Mouse (Mus musculus) neural tube, embryonic 14.5 days (tissue): ENCODE data around the gene AC124502.3. TPM values are rescaled to one million over a fixed set of nuclear protein-coding genes. Genes with fewer than 3 reads are reported as not detected.
A peak's percentile ranks its signal among the peaks of the same experiment; 100 is the strongest.
"Not testable (repeated sequence)": the region's sequence is repeated elsewhere in the genome, so short reads cannot be mapped to it uniquely, and the experiment has no call there.

Experiments used
- ATAC-seq: fragments of 200-750 bp; cut with Nextera tagmentation; 2 replicates; pipeline ENCODE4 v1.8.0; 2017; ENCODE audit warnings: low read depth, mild to moderate bottlenecking, moderate TSS enrichment, moderate library complexity
- H3K27ac ChIP-seq: fragments of 300-500 bp; sonication (generic); 2 replicates; pipeline ENCODE4 v1.5.1; 2014; ENCODE audit warnings: low read depth, mild to moderate bottlenecking, control low read depth, low read length, moderate library complexity, mixed read lengths
- H3K27me3 ChIP-seq: fragments of 300-500 bp; sonication (generic); 2 replicates; pipeline ENCODE4 v1.6.1; 2014; ENCODE audit warnings: low read length; ENCODE audit not compliant: control insufficient read depth, insufficient read depth
- H3K36me3 ChIP-seq: fragments of 300-500 bp; sonication (generic); 2 replicates; pipeline ENCODE4 v1.6.1; 2014; ENCODE audit warnings: low read length, mixed read lengths; ENCODE audit not compliant: control insufficient read depth, insufficient read depth
- H3K4me1 ChIP-seq: fragments of 300-500 bp; sonication (generic); 2 replicates; pipeline ENCODE4 v1.6.1; 2014; ENCODE audit warnings: low read length; ENCODE audit not compliant: control insufficient read depth, insufficient read depth
- H3K4me2 ChIP-seq: fragments of 300-500 bp; sonication (generic); 2 replicates; pipeline ENCODE4 v1.6.1; 2014; ENCODE audit warnings: mild to moderate bottlenecking, low read depth, low read length, control low read depth
- H3K4me3 ChIP-seq: fragments of 300-500 bp; sonication (generic); 2 replicates; pipeline ENCODE4 v1.5.1; 2014; ENCODE audit warnings: low read depth, low read length, control low read depth, mixed read lengths
- H3K9ac ChIP-seq: fragments of 300-500 bp; sonication (generic); replicated peaks from 2 replicates; pipeline ENCODE4 v1.6.1; 2014; ENCODE audit warnings: low read depth, mild to moderate bottlenecking, control low read depth, low read length, mixed read lengths
- H3K9me3 ChIP-seq: fragments of 300-500 bp; sonication (generic); 2 replicates; pipeline ENCODE4 v1.6.1; 2016; ENCODE audit warnings: low read length; ENCODE audit not compliant: control insufficient read depth
- WGBS: fragments of 180-500 bp; shearing (Covaris S2); extraction: QIAGEN DNeasy Blood & Tissue Kit; methylation state at CpG from one replicate; pipeline ENCODE4 v1.1.7; 2014; 5-methylcytosine and 5-hydroxymethylcytosine counted together
- polyA plus RNA-seq: library from polyadenylated mRNA; unstranded; fragments of >200 nt; fragmentation: Nextera tagmentation; extraction: Ambion mirVana; gene quantifications from 2 replicates; pipeline ENCODE4 v1.2.1, GENCODE M21; 2014

The AC124502.3 gene
- polyA plus RNA-seq, 1 experiment from 2014 or later, result 3.0 TPM

DNA sequence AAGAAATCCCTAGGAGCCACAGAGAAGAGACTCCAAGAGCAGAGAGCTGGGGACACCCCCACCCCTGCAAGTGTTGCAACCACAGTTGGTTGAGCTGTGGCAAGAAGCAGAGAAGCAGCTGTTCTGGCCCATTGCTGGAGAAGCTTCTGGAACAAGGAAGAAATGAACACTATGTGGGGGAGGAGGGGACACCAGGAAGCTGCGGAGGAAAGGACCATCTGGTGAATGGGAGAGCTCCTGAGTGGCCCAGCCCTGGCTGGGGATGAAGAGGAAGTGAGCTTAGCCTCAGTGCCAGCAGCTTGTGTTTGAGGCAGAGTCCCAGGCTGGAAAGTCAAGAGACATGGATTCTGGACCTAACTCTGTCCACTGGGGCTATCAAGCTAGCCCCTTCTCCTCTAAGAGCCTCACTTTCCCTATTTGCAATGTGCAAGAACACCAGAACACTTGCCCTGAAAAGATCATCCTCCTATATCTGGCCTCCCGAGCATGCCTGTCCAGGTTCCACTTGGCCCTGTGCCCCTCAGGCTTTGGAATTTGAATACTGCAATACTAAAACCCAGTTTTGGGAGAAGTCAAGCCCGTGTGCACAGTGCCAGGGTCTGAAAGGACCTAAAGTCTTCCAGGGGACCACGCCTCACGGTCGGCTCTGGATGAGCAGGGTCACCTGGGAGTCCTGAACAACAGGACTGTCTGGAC lies 39.1 kb upstream of the AC124502.3 start:
- no peaks in the 10 kb centered on the region for H3K27me3 ChIP-seq
- 79% methylated on average over 6 of the region's 6 CpGs for WGBS
- H3K9ac ChIP-seq, result no peak overlapping the region
- ATAC-seq, result no peak
- no peaks in the 10 kb centered on the region for H3K9me3 ChIP-seq
- H3K4me2 ChIP-seq, result no peak overlapping the region
- H3K4me1 ChIP-seq, result peaks cover 14% of the 10 kb centered on the region; the same call in 1 of the 2 replicates
- no peak overlapping the region for H3K4me3 ChIP-seq
- H3K36me3 ChIP-seq, result no peaks in the 10 kb centered on the region
- H3K27ac ChIP-seq, result no peak overlapping the region

DNA sequence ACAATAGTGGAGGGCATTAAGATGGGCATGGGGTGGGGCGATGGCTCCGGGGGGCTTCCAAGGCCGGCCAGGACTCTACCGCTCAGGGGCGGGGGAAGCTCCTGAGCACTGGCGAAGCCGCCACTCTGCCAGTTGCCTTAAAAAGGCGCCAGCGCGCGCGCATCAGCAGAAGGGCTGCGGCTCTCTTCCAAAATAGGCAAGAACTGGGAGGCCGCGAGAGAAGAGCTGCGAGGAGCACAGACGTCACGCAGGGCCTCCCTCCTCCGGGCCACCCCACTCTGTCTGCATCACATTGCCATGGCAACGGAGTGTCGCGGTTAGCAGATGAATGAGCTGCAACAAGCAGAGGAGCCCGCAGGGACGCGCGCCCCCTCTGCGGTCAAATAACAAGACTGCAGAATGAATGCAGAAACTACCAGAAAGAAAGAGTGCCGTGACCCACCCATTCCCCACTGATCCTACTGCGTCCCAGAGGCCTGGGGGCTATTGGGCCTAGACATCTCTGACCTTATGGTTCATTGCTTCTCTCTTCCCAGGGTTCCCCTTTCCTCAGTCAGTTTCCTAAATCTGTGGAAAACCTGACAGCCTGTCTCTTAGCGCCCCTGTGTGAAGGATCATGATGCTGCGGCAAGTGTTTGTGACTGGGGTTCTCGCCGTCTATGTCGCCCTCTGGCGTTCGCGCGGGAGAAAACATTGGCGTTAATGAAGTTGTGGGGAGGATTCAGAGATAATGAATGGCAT lies 36.9 kb upstream of the AC124502.3 start:
- H3K9me3 ChIP-seq, result no peaks in the 10 kb centered on the region
- H3K4me1 ChIP-seq, result peaks cover 12% of the 10 kb centered on the region; the same call in 1 of the 2 replicates
- WGBS, result under 1% methylated on average over 39 of the region's 39 CpGs

DNA sequence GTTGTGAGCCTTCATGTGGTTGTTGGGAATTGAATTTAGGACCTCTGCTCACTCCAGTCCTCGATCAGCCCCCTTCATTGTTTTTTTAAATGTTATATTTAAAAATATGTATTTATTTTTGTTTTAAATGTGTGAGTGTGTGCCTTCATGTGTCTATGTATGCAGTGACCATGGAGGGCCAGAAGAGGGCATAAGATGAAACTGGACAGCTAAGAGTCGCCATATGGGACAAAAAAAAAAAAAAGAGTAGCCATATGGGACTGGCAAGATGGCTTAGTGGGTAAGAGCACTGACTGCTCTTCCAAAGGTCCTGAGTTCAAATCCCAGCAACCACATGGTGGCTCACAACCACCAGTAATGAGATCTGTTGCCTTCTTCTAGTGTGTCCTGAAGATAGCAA lies 35.0 kb upstream of the AC124502.3 start:
- H3K9me3 ChIP-seq, H3K4me2 ChIP-seq, H3K27me3 ChIP-seq, H3K27ac ChIP-seq, H3K36me3 ChIP-seq, ATAC-seq, H3K4me3 ChIP-seq, H3K9ac ChIP-seq, H3K4me1 ChIP-seq: not testable (repeated sequence)
- WGBS, result 52% methylated on average over 2 of the region's 2 CpGs

More for the DNA sequence above, 36.9 kb upstream of the AC124502.3 start:
- peak overlapping the region; percentile 13 for H3K9ac ChIP-seq
- ATAC-seq, result peak; percentile 97
- peak overlapping the region; percentile 88 for H3K27ac ChIP-seq
- H3K4me3 ChIP-seq, result peak overlapping the region; percentile 25
- H3K4me2 ChIP-seq, result peak overlapping the region; percentile 50
- H3K36me3 ChIP-seq, result no peaks in the 10 kb centered on the region
- H3K27me3 ChIP-seq, result no peaks in the 10 kb centered on the region

DNA sequence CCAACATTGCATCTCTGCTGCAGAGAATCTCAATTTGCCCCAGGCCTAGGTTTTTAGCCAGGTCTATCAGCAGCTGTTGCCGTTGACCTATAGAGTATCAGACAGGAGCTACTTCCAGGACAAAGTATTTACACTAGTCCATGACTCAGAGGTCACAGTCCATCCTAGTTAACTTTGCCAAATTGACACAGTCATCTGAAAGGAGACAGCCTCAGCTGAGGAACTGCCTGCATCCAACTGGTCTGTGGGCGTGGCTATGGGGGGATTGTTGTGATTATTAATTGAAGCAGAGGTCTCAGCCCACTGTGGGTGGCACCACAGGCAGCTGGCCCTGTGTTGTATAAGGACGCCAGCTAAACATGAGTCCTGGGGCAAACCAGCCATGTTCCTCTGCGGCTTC lies 33.8 kb upstream of the AC124502.3 start:
- Histone ChIP-seq H3K4me3 (no peak overlapping the region), H3K27ac (no peak overlapping the region), H3K4me2 (no peak overlapping the region), H3K36me3 (no peaks in the 10 kb centered on the region), H3K9me3 (no peaks in the 10 kb centered on the region), H3K27me3 (no peaks in the 10 kb centered on the region), H3K9ac (no peak overlapping the region), H3K4me1 (peaks cover 6% of the 10 kb centered on the region; the same call in 1 of the 2 replicates)
- 69% methylated on average over 4 of the region's 4 CpGs for WGBS
- no peak for ATAC-seq

DNA sequence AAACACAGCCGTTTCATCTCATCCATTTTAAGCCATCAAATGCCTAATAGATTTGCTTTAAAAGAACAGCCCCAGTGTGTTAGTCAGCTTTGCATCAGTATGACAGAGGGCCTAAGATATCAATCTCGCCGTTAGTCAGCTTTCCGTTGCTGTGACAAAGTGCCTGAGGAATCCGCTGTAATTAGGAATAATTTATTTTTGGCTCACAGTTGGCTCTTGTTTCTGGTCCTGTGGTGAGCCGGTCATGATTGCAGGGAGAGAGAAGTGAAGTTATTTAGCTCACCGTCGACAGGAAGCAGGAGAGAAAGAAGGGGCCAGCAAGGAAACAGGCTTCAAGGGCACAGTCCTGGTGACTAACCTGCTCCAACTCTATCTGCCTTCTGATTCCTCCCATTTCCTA lies 25.6 kb upstream of the AC124502.3 start:
- WGBS, result 69% methylated on average over 8 of the region's 8 CpGs

DNA sequence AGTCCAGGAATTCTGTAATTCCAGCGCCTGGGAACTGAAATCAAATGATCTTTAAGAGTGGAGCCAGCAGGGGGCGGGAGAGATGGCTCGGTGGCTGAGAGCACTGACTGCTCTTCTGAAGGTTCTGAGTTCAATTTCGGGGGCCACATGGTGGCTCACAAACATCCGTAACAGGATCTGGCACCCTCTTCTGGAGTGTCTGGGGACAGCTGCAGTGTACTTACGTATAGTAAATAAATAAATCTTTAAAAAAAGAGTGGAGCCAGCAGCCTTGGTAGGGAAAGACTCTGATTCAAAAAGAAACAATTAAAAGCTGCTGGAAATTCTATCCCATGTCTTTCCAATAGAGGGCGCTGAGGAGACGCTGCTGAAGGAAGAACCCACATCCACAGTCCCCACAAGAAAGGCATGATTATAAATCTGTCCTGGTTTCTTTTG lies 23.7 kb upstream of the AC124502.3 start:
- Histone ChIP-seq H3K4me3 (no peak overlapping the region), H3K27ac (no peak overlapping the region), H3K27me3 (no peaks in the 10 kb centered on the region), H3K9me3 (no peaks in the 10 kb centered on the region), H3K4me2 (no peak overlapping the region), H3K4me1 (no peaks in the 10 kb centered on the region), H3K9ac (no peak overlapping the region), H3K36me3 (no peaks in the 10 kb centered on the region)
- no peak for ATAC-seq
- WGBS, result 12% methylated on average over 8 of the region's 8 CpGs

More for the DNA sequence above, 25.6 kb upstream of the AC124502.3 start:
- H3K27ac ChIP-seq, result no peak overlapping the region
- no peaks in the 10 kb centered on the region for H3K36me3 ChIP-seq
- H3K27me3 ChIP-seq, result no peaks in the 10 kb centered on the region
- H3K9ac ChIP-seq, result no peak overlapping the region
- H3K4me1 ChIP-seq, result no peaks in the 10 kb centered on the region
- no peaks in the 10 kb centered on the region for H3K9me3 ChIP-seq
- ATAC-seq, result no peak
- no peak overlapping the region for H3K4me3 ChIP-seq
- no peak overlapping the region for H3K4me2 ChIP-seq

DNA sequence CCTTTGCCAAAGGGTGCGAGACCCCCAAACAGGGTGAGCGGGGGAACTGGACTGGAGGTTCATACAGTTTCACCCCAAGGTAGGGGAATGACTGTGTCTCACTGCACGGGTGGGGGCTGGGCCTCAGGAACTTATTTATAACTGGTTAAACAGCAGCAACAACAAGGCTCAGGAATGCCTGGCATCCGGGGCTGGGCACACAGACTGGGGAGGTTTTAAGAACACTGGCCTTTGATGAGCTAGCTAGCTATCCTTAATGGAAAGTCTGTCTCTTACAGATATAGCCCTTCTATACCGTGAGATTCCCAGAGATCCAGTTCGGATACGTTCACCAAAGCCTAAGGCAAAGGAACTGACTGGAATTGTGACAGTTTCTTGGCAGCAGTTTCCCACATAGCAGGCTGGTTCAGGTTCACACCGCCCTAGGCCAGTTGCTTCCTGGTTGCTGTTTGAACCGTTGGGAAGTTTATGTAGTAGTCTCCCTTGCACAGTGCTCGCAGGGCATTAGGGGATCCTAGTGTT lies 22.4 kb upstream of the AC124502.3 start:
- Histone ChIP-seq H3K9ac (no peak overlapping the region), H3K9me3 (no peaks in the 10 kb centered on the region), H3K27me3 (no peaks in the 10 kb centered on the region), H3K27ac (no peak overlapping the region), H3K36me3 (no peaks in the 10 kb centered on the region), H3K4me1 (no peaks in the 10 kb centered on the region), H3K4me3 (no peak overlapping the region), H3K4me2 (no peak overlapping the region)
- WGBS, result 37% methylated on average over 10 of the region's 10 CpGs
- no peak for ATAC-seq

DNA sequence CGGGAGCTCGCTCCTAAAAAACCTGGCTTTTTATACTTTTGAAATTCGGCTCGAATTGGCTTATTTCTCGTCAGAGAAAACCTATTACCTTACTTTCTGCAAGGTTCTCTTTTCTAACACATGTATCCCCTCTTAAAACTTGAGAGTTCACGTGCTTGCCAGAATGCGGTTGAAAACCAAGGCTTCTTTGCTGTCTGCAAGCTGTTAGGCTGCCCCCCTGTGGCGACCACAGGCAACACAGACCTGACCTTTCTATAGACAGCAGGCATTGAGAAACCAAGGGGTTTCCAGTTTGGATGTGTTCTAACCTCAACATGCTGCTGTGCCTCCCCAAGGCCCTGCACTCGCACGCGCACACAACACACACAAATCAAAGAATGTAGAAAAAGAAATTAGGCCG lies 21.9 kb upstream of the AC124502.3 start:
- Histone ChIP-seq H3K9me3 (no peaks in the 10 kb centered on the region), H3K4me1 (no peaks in the 10 kb centered on the region), H3K27me3 (no peaks in the 10 kb centered on the region), H3K27ac (no peak overlapping the region), H3K9ac (no peak overlapping the region), H3K4me2 (no peak overlapping the region), H3K36me3 (no peaks in the 10 kb centered on the region), H3K4me3 (no peak overlapping the region)
- ATAC-seq, result no peak
- WGBS, result 23% methylated on average over 12 of the region's 12 CpGs

DNA sequence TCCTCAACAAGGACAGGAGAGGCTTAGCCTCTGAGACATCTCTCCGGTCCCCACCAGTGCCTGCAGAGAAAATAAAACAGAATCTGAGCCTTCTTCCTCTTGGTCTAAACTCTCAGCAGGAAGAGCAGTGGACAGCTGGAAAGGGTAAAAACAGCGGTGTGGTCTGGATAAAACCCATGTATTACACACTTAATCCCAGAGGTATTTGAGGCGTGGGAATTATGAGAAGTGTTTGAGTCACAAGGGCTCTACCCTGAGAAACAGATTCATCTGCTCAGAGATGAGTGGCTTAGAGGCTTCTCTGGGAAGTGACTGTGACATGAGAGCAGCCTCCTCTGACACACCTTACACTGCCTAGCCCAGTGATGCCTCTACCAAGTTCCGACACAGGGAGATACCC lies 21.1 kb upstream of the AC124502.3 start:
- Histone ChIP-seq H3K4me3 (no peak overlapping the region), H3K27me3 (no peaks in the 10 kb centered on the region), H3K4me1 (no peaks in the 10 kb centered on the region), H3K27ac (no peak overlapping the region), H3K4me2 (no peak overlapping the region), H3K9me3 (no peaks in the 10 kb centered on the region), H3K9ac (no peak overlapping the region), H3K36me3 (no peaks in the 10 kb centered on the region)
- no peak for ATAC-seq
- 83% methylated on average over 4 of the region's 4 CpGs for WGBS
